Mouse (Mus musculus): ENCODE data around the gene Unk.
"Not testable (repeated sequence)": the region's sequence is repeated elsewhere in the genome, so short reads cannot be mapped to it uniquely, and the experiment has no call there.

Unk gene

DNA sequence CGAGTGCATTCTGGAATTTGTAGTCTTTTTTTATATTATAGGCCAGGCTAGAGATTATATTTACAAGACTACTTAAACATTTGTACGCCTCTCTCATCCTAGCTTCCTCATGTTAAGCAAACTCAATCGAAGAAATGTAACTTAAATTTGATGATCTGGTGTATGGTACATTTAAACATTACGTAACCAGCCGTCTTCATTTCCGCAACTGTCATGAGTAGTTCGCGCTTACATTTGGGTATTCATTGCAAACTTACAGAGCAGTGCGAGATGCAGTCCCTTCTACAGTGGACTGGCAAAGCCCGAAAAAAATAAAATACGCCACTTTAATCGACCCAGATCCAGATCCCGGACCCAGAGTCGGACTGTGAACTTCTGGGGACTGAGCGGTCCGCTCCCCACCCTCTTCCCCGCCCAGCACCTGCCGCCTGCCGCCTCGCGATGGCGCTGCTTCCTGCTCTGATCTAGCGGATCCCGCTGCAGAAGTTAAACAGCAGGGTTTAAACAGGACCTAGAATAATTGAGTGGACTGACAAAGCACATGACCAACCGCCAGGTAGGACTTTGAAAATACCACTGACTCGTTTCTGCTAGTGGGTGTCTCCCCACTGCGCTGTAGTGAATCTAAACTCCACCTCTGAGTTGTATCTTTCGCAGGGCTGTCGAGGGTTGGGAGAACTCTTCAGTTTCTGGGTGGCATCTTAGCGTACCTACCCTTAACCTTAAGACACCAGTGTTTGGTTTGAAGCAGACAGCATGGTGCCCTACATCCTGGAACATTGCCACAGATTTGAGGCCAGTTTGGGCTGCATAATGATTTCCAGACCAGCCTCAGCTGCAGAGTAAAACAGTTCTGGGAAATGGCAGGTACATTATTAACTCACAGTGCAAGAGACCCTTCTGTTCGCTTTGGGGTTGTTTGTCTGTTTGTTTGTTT lies 57.3 kb downstream of the Unk start:
- DNase-seq (ENCODE audit: low spot score in 2 of 2) = peak in 1 of 2 experiments; percentile 83

DNA sequence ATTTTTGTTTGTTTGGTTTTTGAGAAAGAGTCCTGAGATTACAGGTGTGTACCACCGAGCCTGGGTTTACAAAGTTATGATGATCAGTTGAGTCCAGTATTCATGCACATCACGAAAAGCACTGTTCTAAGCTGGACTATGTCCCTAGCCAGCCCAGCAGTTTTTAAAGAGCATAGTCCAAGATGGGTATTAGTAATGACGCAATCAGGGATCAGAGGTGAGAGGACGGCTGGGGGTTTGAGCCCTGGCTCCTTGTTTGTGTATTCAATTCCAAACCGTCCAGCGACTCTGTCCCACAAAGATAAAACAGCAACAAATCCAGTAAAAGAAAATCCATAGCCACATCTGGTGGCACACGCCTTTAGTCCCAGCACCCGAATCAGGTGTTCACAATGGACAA lies 58.1 kb downstream of the Unk start:
- DNase-seq (ENCODE audit: low spot score in 2 of 2) = no peak

DNA sequence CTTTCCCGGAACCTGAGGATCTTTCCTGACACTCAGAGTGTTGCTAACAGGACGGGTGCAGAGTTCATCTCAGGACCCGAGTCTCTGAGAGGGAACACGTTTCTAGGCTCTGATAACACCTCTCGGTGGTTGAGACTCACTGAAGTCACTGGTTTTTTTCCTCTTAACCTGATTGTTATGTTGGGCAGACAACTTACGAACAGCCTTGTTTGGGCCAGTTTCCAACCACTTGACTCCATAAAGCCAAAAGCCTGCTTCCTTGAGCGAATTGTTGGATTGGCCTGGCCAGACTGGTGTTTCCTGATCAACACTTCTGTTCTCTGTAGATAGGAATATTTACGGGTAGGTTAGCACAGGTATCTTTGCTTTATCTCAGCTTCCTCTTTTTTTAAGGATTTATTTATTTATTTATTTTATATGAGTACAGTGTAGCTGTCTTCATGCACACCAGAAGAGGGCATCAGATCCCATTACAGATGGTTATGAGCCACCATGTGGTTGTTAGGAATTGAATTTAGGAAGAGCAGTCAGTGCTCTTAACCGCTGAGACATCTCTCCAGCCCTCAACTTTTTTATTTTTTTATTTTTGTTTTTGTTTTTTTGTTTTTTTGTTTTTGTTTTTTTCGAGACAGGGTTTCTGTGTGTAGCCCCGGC lies 58.7 kb downstream of the Unk start:
- DNase-seq (ENCODE audit: low spot score in 2 of 2) = no peak

DNA sequence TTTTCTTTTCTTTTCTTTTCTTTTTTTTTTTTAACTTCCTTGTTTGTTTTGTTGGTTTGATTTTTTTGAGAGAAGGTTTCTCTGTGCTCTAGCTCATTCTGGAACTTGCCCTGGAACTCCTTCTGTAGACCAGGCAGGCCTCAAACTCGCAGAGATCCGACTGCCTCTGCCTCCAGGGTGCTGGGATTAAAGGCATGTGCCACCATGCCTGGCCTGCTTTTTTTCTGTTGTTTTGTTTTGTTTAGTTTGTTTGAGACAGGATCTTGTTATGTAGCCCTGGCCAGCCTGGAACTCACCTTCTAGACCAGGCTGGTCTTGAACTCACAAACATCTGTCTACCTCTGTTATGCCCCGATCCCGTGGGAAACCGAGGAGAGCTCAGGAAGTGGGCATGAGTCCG lies 59.4 kb downstream of the Unk start:
- no peak for DNase-seq (ENCODE audit: low spot score in 2 of 2)

DNA sequence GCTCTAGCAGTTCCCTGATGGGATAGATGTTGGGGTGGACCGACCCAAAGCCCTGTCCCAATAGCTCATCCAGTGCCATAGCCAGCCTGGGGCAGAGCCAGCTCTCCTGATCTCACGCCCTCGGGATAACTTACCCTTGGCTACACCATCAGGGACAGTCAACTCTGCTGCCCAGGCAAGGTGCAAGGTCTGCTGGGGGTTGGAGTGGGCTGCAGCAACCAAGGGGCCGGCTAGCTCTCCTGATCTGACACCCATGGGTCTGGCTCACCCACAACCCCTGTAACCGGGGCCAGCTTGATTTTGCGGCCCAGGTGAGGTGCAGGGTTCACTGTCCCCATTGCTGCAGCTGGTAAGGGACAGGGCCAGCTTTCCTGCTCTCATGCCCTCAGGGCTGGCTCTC lies 61.5 kb downstream of the Unk start:
- no peak for DNase-seq (ENCODE audit: low spot score in 2 of 2)

DNA sequence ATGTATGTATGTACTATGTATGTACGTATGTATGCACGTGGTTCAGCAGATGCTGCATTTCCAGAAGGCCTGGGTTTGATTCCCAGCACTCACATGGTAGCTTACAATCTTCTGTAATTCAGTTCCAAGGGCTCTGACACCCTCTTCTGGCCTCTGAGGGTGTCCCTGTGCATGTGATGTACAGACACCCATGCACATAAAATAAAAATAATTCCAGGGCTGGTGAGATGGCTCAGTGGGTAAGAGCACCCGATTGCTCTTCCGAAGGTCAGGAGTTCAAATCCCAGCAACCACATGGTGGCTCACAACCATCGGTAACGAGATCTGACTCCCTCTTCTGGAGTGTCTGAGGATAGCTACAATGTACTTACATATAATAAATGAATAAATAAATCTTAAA lies 62.8 kb downstream of the Unk start:
- DNase-seq (ENCODE audit: low spot score in 2 of 2) = not testable (repeated sequence)

DNA sequence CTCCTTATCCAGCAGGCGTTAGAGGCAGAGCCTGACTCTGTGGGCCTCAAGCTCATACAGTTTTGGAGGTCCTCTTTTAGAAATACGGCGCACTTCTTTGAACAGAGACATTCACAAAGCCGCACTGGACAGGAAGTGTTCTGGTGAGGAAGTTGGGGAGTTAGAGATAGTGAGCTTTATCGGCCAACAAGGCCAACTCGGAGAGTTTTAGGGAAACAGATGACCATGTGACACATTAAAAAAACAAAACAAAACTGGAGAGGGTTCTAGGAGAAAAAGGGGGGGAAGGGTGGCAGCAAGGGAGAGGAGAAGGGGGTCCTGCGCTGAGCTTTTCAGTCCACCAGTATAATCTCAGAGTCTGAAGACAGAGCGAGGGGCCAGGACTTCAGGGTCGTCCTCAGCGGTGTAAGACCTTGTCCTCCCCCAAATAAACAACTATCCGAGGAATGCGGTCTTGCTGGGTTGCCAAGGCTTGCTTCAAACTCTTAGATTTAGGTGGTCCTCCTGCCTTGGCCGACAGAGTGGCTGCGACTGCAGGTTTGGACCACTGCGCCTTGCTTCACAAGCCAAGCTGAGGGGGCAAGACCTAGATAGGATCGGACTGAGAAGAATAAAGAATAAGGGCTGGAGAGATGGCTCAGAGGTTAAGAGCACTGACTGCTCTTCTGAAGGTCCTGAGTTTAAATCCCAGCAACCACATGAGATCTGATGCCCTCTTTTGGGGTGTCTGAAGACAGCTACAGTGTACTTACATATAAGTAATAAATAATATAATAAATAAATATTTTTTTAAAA lies 63.8 kb downstream of the Unk start:
- no peak for DNase-seq (ENCODE audit: low spot score in 2 of 2)

DNA sequence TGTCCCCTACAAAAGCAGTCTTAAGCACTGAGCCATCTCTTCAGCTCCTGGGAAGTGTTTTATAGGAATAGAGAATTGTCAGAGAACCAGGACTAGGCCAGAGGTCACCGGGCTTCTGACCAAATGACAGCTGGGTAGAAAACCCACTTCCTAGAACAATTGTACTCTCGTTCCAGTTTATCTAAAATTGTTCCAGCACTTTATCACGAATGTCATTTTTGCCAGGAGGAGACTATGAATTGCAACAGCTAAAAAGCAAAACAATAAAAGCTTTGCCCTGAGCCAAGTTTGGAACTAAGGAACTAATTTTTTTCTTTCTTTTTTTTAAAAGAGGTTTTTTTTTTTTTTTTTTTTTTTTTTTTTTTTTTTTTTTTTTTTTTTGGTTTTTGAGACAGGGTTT lies 65.5 kb downstream of the Unk start:
- no peak for DNase-seq (ENCODE audit: low spot score in 2 of 2)

DNA sequence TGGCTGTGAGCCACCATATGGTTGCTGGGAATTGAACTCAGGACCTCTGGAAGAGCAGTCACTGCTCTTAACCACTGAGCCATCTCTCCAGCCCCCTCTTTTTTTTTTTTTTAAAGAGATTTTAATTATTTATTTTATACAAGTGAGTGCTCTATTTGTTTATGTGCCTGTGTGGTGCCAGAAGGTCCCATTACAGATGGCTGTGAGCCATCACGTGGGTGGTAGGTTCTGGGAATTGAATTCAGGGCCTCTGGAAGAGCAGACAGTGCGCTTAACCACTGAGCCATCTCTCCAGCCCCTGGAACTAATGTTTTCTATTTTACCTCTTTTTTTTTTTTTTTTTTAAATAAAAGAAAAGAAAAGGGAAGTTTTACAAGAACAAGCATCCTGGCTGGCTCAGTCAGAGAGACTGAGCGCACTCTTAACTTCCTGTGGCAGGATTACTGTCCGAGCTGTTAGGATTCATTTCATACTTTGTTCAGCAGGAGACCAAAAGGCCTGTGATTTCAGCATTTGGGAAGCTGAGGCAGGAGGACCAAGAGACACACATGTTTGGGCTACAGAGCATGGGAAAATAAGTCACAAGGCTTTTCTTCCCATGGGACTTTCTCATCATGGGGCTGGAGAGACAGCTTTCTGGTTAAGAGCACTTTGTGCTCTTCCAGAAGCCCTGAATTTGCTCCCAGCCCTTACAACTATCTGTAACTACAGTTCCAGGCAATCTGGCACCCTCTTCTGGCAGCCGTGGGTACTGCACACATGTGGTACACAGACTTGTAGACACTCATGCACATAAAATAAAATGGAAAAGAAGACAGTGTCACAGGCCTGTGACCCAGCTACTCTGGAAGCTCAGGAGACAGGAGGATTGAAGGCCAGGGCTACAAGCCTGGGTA lies 66.3 kb downstream of the Unk start:
- DNase-seq (ENCODE audit: low spot score in 2 of 2) = no peak

DNA sequence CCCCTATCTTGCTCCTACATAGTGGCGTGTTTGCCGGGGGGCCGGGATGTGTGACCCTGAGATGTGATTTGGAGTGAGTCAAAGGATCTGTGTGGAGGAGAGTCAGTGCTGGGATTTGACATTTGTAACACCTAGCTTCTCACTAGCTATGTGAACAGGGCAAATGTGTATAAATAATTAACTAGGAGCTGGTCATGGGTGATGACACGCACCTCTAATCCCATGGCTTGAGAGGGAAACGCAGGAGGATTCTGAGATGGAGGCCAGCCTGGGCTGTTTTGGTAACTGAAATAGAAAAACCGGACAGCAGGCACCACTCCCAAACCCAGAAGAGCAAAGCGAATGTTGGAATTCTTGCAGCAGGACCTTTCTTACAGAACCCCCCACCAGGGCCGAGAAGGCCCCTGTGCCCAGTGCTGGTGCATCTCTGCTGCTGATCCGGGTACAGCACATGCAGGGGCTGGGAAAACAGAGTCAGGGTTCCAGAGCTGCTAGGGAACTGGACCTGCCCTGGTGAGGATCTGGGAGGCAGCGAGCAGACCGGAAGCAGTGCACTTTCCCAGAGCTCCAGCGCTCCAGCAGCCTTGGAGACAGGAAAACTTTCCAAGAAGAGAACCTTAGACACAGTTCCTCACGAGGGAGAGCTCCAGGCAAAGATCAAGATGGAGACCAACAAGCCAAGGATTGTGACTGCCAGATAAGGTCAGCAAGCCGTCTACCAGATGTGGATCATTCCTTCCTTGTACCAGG lies 68.8 kb downstream of the Unk start:
- no peak for DNase-seq (ENCODE audit: low spot score in 2 of 2)

DNA sequence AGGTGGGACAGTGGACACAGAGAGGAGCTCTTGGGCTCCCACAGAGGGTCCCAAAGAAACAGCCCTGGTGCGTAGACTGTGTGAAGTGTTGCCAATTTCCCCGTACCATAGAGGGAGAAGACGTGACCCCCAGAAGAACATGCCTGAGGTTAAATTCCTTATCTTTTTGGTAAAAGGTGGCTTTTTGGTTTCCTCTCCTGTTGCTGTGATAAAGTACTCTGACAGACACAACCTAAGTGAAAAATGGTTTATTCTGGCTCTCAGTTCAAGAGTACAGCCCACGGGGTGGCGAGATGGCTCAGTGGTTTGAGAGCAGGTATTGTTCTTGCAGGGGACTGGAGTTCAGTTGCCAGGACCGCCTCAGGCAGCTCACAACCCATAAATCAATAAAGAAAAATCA lies 69.3 kb downstream of the Unk start:
- DNase-seq (ENCODE audit: low spot score in 2 of 2) = no peak

DNA sequence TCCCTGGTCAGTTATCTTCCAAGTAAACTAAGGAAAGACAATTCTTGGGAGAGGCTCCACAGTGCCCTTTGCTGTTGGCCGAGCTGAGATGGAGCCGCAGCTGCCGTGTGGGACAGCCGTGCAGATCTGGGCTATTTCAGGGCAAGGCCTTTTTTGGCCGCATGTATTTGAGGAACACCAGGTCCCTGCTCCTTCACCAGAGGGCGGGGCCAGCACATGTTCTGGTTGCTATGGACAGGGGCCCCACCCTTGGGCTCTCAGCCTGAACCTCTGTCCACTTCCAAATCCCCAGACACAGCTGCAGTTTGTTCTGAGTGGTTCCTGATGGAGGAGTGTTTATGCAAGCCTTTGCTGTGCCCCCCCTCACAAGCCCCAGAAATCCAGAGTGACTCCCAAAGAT lies 70.3 kb downstream of the Unk start:
- DNase-seq (ENCODE audit: low spot score in 2 of 2) = no peak

DNA sequence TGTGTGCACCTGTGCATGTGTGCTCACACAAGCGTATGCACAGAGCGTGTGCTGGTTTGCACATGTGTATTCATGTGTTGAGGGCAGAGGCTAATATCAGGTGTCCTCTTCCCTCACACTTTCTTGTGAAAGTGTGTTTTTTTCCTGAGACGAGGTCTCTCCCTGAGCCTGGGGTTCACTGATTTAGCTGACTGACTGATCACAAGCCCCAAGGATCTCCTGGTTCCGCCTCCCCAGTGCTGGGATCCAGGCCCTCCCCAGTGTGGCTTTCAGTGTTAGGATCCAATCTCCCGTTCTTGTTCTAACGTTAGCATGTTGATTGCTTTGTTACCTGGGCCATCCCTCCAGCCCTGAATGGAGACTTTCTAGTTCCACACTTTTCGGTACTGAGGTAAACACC lies 70.7 kb downstream of the Unk start:
- DNase-seq (ENCODE audit: low spot score in 2 of 2) = no peak

DNA sequence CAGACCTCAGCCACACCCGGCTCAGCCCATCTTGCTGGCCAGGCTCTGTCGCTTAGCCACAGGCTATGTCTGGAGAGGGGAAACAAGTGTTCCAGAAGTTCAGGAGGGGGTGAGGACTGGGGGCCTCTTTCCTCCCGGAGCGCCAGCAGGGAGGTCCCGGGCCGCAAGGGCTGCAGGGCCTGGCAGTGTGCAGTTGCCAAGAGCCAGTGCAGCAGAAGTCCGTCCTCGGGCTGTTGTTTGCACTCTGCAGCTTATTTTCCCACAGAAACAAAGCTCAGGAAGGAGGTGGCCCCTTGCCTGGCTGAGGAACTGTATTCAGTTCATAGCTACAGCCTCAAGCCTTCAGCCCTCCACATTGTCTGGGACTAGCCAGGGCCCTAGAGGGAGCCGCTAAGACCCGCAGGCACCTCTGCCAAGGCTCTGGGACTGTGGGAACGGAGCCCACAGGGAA lies 71.8 kb downstream of the Unk start:
- DNase-seq (ENCODE audit: low spot score in 2 of 2) = no peak

DNA sequence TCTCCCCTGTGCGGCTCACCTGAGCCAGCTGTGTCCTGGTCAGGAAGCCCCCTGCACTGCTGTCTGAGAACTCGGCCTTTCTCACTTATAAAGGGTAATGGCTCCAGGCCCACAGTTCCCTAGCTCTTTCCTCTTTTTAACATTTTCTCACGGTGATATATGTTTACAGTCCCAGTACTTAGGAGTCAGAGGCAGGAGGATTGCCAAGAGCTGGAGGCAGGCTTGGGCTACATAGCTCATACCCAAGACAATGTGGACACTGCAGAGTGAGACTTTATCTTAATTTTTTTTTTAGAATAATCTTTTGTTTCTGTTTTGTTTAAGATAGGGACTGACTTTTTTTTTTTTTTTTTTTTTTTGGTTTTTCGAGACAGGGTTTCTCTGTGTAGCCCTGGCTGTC lies 72.3 kb downstream of the Unk start:
- no peak for DNase-seq (ENCODE audit: low spot score in 2 of 2)

DNA sequence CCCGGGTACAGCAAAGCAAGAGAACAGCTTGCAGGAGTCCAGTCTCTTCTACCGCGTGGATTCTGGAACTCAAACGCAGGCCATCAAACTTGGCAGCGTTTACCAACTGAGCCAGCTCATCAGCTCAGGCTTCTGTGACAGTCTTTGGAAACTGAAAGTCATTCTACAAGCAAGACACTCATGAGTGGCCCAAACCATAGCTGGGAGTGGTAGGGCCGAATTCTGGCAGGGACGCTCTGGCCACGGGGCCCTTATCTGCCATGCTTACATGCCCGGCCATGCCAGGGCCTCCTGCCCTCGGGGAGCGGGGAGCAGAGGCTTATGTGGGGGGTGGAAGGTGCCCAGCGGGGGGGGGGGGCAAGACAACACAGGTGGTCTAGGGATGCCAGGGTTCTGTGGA lies 73.5 kb downstream of the Unk start:
- no peak for DNase-seq (ENCODE audit: low spot score in 2 of 2)

DNA sequence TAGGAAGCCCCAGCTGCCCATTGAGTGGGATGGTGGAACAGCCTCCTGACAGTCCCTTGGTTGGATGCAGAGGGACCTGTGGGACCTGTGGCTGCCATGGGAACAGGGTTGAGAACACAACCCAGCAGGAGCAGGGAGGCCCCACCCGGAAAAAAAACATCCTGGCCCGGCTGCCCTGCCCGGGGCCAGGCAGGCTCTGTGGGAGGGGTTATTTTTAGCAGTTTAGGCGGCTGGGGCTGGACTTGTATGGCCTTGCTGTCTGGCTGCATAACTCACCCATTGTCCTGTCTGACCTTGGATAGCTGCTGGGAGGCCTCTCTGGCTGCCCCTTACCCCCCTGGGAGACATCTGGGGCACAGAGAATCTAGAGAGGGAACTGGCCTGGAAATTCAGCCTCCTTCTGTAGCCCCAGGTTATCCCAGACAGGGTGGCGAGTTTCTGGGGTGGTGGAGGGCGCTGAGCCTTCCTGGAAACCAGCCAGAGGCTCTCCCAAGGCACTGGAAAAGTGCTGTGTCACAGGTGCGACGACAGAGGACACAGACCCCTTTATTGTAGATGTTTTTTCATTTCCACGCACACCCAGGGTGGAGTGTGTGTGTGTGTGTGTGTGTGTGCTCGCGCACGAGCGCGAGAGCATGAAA lies 74.0 kb downstream of the Unk start:
- no peak for DNase-seq (ENCODE audit: low spot score in 2 of 2)

DNA sequence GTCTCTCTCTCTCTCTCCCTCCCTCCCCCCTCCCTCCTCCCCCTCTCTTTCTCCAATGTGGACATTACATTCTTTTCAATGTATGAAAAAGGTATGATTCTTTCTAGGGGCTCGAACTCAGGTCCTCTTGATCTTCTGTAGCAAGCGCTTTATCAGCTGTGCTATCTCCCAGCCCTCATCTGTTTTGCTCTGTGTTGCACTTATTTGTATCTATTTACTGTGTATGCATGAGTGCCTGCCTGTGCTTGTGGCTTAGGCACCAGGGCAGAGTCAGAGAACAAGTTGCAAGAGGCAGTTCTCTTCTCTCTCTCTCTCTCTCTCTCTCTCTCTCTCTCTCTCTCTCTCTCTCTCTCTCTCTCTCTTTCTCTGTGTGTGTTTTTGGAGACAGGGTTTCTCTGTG lies 74.9 kb downstream of the Unk start:
- DNase-seq (ENCODE audit: low spot score in 2 of 2) = no peak

DNA sequence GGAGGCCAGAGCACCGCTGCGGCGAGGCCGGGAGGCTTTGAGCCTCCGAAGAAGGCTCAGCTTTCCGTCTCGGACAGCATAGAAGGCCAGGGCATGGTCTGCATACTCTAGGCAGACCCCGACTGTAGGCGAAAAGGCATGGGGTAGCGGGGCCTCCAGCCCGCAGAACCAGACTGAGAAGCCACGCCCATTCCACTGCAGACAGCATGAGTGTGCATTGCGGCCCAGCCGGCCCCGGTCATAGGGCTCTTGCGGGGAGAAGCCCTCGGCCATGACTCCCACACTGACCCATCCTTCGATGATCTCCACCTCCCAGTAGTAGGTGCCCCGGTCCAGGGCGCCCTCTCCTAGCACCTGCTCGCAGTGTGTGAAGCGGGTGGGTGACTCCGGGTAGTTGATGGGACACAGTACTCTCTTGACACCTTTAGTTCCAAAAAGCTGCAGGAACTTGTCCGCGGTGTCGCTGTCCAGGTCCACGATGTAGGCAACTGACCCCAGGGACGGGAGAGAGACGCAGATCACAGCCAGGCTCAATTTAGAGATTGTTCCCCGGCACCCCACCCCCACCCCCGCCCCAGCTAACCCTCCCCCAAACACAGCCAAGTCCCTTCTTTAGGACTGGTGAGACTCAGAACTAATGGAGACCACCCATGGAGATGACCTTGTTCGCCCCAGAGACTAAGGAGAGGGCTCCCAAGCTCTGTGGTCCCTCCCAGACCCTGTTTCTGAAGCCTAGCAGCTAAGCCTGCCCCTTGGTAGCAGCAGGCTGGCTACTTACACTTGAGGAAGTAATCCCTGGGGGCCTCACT lies 76.2 kb downstream of the Unk start:
- DNase-seq (ENCODE audit: low spot score in 2 of 2) = no peak
